Mouse (Mus musculus) spleen, postnatal 14 days (tissue): ENCODE results near the gene Snapc2.

Experiments used
- DNase-seq, 2 experiments: peaks; one replicate each; pipeline ENCODE4 v3.0.0; 2021 to 2022; ENCODE audit warnings: low spot score in 2 of 2

The Snapc2 gene

GRCm38 (mm10) chr8:4265160-4265914, 12.5 kb downstream of the Snapc2 start:
- no peak for DNase-seq

- no peak for DNase-seq
Measured at GRCm38 (mm10) chr8:4267627-4268026, 14.7 kb downstream of the Snapc2 start.

GRCm38 (mm10) chr8:4269609-4270008, 16.7 kb downstream of the Snapc2 start:
- no peak for DNase-seq

GRCm38 (mm10) chr8:4275275-4276110, 22.6 kb downstream of the Snapc2 start, which contains the start of gene Timm44:
Timm44 (minus strand) TSS chr8:4275913.
- peak; percentile 78 to 92 for DNase-seq

- no peak for DNase-seq
Measured at GRCm38 (mm10) chr8:4276111-4276465, 23.2 kb downstream of the Snapc2 start.

- DNase-seq: no peak
Measured at GRCm38 (mm10) chr8:4292738-4293137, 39.9 kb downstream of the Snapc2 start.

GRCm38 (mm10) chr8:4297822-4298221, 44.9 kb downstream of the Snapc2 start:
- no peak for DNase-seq

- DNase-seq: no peak
Measured at GRCm38 (mm10) chr8:4304124-4304547, 51.3 kb downstream of the Snapc2 start.
